Mouse (Mus musculus): Measurements from ENCODE around the gene Cxcr2. TPM values are rescaled to one million over a fixed set of nuclear protein-coding genes. Genes with fewer than 3 reads are reported as not detected.

Gene Cxcr2
- 1,102 and 1,145 TPM in 2 replicates for total RNA-seq (2017)

DNA sequence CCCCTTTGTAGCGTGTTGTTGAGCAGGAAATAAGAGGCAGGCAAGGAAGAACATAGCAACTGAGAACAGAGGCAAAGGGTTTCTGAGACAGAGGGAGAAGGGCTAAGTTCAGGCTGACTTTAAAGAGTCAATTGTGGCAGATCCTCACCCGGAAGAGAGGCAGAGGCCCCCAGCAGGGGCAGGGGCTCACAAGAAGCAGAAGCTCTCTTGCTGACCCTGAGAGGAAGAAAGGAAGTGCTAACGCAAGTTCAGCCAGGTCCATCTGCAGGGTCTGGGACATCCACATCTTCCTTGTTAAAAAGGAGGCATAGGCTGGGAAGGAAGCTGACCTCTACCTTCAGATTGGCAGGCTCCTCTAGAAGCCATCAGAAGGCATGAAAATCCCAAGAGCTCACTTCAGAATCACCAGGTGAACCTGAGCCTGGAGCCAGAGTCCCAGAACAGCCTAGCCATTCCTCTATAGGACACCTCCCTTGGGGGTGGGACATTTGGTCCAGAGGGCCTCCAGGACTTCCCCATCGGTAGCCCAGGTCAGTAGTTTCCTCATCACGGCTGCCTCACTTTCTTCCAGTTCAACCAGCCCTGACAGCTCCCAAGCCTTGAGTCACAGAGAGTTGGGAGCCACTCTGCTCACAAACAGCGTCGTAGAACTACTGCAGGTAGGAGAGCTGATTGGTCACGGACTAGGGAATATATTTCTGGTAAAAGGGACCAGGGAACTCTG, at the start of gene Cxcr2:
Gene Cxcr2 (plus strand): TSS at position 529 of the 724 bp plus-strand sequence.
- peak; percentile 49 for ATAC-seq (ENCODE audit: extremely low read depth, insufficient number of reproducible peaks, low FRiP score, poor library complexity, severe bottlenecking)

DNA sequence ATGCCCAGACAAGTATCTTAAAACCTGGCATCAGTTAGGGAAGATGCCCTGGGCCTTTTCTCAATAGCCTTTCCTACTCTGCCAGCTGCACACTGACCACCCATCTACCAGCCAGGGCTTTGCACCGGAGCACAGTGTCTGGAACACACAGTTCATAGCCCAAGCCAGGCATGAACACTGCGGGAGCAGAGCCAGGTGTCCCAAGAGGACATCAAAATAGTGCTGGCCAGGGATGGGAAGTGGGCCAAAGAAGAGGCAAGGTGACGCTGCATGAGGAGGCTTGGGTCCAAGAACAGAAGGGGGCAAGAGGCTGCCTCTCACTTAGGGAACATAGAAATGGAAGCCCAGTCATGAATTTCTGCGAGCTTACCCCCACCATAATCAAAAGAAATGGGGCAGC, 48.1 kb upstream of the Cxcr2 start:
- no peak for ATAC-seq (ENCODE audit: extremely low read depth, insufficient number of reproducible peaks, low FRiP score, poor library complexity, severe bottlenecking)

DNA sequence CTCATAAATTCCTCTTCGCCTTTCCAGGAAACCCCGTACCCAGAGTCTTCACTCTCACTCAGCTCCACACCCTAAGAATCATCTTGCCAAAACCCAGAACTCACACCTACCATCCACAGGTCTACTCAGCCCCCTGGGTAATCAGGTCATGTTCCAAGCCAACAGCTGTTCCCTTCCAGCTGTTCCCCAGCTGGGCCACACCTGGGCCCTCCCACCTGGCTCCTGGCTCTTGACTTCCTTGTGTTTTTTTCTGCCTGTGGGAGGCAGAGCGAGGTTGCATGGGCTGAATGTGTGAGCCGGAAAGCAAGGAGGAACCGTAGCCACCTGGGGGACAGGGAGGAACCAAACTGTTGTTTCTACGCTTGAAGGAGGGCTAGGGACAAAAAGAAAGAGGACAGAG, 47.6 kb upstream of the Cxcr2 start:
- ATAC-seq (ENCODE audit: extremely low read depth, insufficient number of reproducible peaks, low FRiP score, poor library complexity, severe bottlenecking) = no peak

- ATAC-seq (ENCODE audit: extremely low read depth, insufficient number of reproducible peaks, low FRiP score, poor library complexity, severe bottlenecking) = no peak
Measured at GRCm38 (mm10) chr1:74107931-74108618, 45.7 kb upstream of the Cxcr2 start.

GRCm38 (mm10) chr1:74109670-74110069, 44.1 kb upstream of the Cxcr2 start:
- no peak for ATAC-seq (ENCODE audit: extremely low read depth, insufficient number of reproducible peaks, low FRiP score, poor library complexity, severe bottlenecking)

GRCm38 (mm10) chr1:74110932-74111695, 42.7 kb upstream of the Cxcr2 start:
- no peak for ATAC-seq (ENCODE audit: extremely low read depth, insufficient number of reproducible peaks, low FRiP score, poor library complexity, severe bottlenecking)

DNA sequence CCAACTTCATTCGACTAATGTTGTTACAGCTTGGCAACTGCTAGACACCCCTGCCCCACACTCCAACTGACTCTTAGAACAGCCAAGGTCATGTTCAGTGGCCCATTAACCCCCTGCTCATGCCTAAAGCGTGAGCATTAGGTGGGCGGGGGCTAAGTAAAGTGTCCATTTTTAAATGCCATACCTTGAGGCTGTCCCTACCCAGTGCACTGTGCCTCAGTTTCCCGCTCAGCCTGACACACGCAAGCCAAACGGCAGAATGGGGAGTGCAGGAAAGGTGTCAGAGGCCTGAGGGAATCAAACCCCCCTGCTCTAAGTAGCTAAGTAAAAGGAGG, 42.1 kb upstream of the Cxcr2 start:
- ATAC-seq (ENCODE audit: extremely low read depth, insufficient number of reproducible peaks, low FRiP score, poor library complexity, severe bottlenecking) = no peak

DNA sequence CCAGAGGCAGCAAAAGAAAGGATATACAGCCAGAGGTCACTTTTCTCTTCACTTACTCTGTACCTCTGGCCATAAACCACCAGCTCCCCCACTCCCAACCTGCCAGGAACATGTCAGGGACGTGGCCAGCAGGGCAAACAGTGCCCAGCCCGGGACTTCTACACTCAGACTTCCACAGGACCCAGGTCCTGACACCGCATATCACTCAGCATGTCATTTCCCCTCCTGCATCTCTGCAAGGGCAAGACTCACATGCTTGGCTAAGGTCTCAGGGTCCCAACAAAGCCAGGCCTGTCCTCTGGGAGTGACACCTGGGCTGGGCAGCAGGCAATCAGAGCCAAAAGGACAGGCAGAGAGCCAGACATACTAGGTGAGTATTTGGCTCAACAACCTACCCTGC, 40.7 kb upstream of the Cxcr2 start:
- no peak for ATAC-seq (ENCODE audit: extremely low read depth, insufficient number of reproducible peaks, low FRiP score, poor library complexity, severe bottlenecking)

DNA sequence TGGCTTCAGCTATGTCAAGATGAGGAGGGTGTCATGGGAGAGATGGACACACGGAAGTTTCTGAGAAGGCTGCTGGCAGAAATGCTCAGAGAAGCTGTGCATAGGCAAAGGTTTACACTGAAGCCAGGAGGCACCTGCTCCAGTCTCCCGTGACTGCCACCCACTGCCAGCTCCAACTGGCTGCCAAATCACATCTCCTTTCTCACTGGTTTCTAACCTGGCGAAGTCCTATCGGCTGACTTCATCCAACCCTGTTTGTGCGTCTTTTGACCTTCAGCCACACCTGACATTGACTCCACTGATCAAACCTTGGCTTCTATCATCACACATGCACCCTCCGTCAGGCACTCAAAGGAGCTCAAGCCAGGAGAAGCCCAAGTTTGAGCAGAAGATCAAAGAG, 35.9 kb upstream of the Cxcr2 start:
- ATAC-seq (ENCODE audit: extremely low read depth, insufficient number of reproducible peaks, low FRiP score, poor library complexity, severe bottlenecking) = no peak

GRCm38 (mm10) chr1:74119115-74119514, 34.7 kb upstream of the Cxcr2 start:
- no peak for ATAC-seq (ENCODE audit: extremely low read depth, insufficient number of reproducible peaks, low FRiP score, poor library complexity, severe bottlenecking)

DNA sequence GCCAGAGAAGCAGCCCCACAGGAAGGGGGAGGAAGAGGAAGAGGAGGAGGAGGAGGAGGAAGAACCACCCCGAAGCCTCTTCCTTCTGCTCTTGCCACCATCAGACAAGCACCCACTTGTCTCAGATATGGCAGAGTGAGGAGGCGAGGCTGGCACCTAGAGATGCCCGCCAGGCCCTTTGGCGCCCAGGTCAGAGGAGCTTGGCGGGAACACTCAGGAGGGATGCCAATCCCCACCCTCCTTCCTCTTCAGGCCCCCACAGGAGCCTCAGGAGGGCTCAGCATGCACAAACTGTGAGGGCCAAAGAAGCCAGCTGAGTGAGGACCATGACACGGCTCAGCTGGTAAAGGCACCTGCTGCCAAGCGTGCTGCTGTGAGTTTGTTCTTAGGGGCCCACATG, 32.7 kb upstream of the Cxcr2 start:
- no peak for ATAC-seq (ENCODE audit: extremely low read depth, insufficient number of reproducible peaks, low FRiP score, poor library complexity, severe bottlenecking)

DNA sequence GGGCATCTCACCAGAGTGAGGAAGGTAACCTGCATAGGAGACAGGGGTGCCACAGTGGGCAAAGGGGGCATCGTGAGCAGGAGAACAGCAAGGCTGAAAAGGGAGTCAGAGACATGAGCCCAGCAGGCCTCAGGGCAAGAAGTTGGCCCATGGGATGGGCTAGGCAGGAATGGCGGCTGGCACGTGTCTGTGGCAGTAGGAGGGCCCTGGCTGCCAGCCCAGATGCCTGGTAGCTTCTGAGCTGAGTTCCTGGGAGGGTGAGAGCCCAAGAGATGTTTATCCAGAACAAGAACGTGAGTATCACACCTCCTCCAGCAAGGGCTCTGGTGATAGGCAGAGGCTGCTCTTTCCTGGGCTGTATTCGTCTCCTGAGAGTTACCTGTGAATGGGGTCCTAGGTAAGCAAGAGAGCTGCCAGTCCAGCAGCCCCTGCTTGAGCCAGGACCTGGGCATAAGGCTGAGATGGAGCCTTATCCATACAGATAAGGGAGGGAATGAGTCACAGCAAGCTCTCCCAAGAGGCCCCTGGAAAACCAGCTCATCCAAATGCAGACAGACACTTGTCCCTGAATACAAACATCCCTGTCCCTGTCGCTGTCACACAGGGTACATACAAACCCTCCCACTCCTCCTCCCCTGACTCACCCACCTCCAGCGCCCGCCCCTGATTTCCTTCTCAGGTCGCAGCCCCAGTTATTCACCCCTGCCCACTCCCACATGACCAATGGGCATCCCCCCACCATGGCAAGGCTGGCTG, 31.8 kb upstream of the Cxcr2 start:
- ATAC-seq (ENCODE audit: extremely low read depth, insufficient number of reproducible peaks, low FRiP score, poor library complexity, severe bottlenecking) = no peak

DNA sequence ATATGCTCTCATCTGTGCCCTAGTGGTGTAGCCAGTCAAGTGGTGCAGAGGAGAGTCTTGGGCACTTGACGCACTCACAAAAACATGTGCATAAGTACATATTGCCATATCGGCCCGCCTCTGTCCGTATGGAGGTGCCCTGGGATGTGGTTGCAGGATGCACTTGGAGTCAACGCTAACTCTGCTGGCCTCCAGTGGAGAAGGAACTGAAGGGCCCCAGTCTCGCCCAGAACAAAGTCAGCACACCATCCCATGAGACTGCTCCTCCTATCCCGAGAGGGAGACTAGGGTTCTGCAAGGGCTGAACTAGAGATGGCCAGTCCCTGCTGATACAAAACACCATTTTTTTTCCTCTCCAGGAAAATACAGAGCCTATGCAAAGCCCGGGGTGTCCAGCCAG, 30.6 kb upstream of the Cxcr2 start:
- ATAC-seq (ENCODE audit: extremely low read depth, insufficient number of reproducible peaks, low FRiP score, poor library complexity, severe bottlenecking) = no peak

DNA sequence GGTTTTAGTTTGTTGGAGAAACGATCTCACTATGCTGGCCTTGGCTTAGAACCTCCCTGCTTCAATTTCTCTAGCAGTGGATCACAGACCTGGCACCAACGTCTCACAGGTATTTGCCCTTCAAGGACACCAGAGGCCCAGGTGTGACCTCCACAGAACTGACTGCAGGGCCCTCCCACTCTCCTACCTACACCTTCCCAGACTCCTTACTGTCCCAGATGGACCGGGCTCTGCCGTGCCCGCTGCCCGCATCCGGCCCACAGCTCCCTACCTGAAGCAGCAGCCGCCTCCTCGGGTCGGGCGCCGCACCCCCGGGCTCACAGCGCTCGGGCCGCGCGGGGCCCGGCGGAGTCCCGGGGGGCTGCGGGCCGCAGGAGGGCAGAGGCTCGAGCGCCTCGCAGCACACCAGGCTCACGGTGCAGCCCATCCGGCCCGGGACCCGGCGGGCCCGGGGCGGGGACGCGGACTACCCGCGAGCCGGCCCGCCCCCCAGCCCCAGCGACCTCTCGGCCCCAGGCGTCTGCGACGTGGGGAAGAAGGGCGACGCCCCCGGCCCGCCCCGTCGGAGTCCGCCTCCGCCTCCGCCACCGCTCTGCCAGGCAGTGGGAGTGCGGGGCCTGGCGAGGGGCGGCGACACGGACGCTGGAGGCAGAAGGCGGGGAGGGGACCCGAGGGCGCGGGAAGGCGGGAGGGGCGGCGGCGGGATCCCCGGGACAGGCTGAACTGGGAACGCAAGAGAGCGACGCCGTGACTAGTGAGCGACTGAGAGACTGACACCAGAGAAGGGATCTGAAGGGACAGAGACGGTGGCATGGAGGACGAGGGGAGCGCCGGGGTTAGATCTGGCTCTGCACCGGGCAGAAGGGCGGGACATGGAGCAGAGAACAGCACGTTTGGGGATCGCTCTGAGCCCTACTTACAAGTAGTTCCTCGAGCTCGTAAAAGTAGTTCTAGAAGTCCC, 29.5 kb upstream of the Cxcr2 start, which contains the start of gene Tns1:
Gene Tns1 (minus strand): TSS at position 429 of the 961 bp plus-strand sequence.
- no peak for ATAC-seq (ENCODE audit: extremely low read depth, insufficient number of reproducible peaks, low FRiP score, poor library complexity, severe bottlenecking)

- ATAC-seq (ENCODE audit: extremely low read depth, insufficient number of reproducible peaks, low FRiP score, poor library complexity, severe bottlenecking) = peak; percentile 83
Measured at GRCm38 (mm10) chr1:74124991-74125552, 28.7 kb upstream of the Cxcr2 start, which contains the start of gene Rufy4. Gene Rufy4, plus strand, starts transcription at chr1:74125541.

GRCm38 (mm10) chr1:74130883-74131659, 22.7 kb upstream of the Cxcr2 start:
- ATAC-seq (ENCODE audit: extremely low read depth, insufficient number of reproducible peaks, low FRiP score, poor library complexity, severe bottlenecking) = peak; percentile 48

GRCm38 (mm10) chr1:74132011-74132410, 21.8 kb upstream of the Cxcr2 start:
- no peak for ATAC-seq (ENCODE audit: extremely low read depth, insufficient number of reproducible peaks, low FRiP score, poor library complexity, severe bottlenecking)

All from neutrophil, adult 5-6 weeks (primary cell).